Comparison of ENCODE assay signal across 9 mouse cellular contexts in the genomic region with DNA sequence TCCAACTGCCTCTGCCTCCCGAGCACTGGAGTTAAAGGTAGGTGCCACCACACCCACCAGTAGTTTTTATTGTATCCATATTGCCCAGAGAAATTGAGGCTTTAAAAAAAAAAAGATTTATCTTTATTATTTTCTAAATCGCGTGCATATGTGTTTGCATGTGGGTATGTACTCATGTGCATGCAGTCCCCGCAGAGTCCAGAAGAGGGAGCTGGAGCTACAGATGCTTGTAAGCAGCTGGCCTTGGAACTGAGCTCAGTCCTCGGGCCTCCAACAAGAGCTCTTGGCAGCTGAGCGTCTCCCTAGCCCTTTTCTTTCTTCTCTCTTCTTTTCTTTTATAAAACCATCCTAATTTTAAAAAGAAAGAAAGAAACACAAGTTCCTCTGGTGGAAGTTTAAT. TPM values are rescaled to one million over a fixed set of nuclear protein-coding genes. Genes with fewer than 3 reads are reported as not detected.
A peak's percentile ranks its signal among the peaks of the same experiment; 100 is the strongest.
DNase-seq lines count a peak whose midpoint lies in the region; ATAC-seq and TF ChIP-seq lines count a peak whose summit lies in the region.
"Had no signal": no experiment of that assay in that cellular context is flagged by ENCODE, and none has a peak within 500 bp of the region (broad histone marks: within the 10 kb centered on the region; RNA-seq: fewer than 3 reads in every experiment).

No protein-coding gene starts in this region.

- peak; percentile 13; the same call in 1 of the 2 replicates for TF ChIP-seq CTCF in cortical plate, adult 2 months (IDR thresholded peaks at IDR 0.05; ENCODE audit: extremely low read depth, insufficient read depth, low read length)

- 87% methylated on average over 6 of the region's 6 CpGs for WGBS in kidney, embryonic 14.5 days

- no peak overlapping the region for H3K4me2 ChIP-seq in kidney, embryonic 14.5 days (replicated peaks; ENCODE audit: low read depth, low read length)
- H3K4me2 ChIP-seq: embryonic facial prominence, embryonic 15.5 days; neural tube, embryonic 12.5 days had no signal

- H3K4me1 ChIP-seq in kidney, embryonic 14.5 days (ENCODE audit: control insufficient read depth, insufficient read depth, low read length) = no peaks in the 10 kb centered on the region
- H3K4me1 ChIP-seq in cortical plate, adult 2 months (ENCODE audit: control insufficient read depth, insufficient read depth, low read length) = 0 out of 2 replicates have a peak, but pooled peaks cover 2% of the 10 kb centered on the region
- H3K4me1 ChIP-seq: embryonic facial prominence, embryonic 15.5 days had no signal

- peaks cover 1% of the 10 kb centered on the region for H3K36me3 ChIP-seq in kidney, embryonic 14.5 days (ENCODE audit: control insufficient read depth, insufficient read depth, low read length)

- no peak overlapping the region for H3K9ac ChIP-seq in kidney, embryonic 14.5 days (ENCODE audit: low read depth, low read length)
- H3K9ac ChIP-seq: embryonic facial prominence, embryonic 15.5 days; neural tube, embryonic 12.5 days had no signal

- ATAC-seq in kidney, embryonic 14.5 days (ENCODE audit: low FRiP score, low TSS enrichment) = no peak

- no peak for TF ChIP-seq POLR2A in cortical plate, adult 2 months (IDR thresholded peaks at IDR 0.05; ENCODE audit: extremely low read depth, insufficient read depth, low read length)

- H3K27me3 ChIP-seq in kidney, embryonic 14.5 days (ENCODE audit: control insufficient read depth, insufficient read depth, low read length) = no peaks in the 10 kb centered on the region
- H3K27me3 ChIP-seq: embryonic facial prominence, embryonic 15.5 days; neural tube, embryonic 12.5 days had no signal

- H3K27ac ChIP-seq in kidney, embryonic 14.5 days (ENCODE audit: low read depth, low read length) = no peak overlapping the region
- no peak overlapping the region for H3K27ac ChIP-seq in cortical plate, adult 2 months (ENCODE audit: insufficient read depth, low read length)
- H3K27ac ChIP-seq: embryonic facial prominence, embryonic 15.5 days; neural tube, embryonic 12.5 days had no signal

- no peak overlapping the region for H3K4me3 ChIP-seq in kidney, embryonic 14.5 days (ENCODE audit: low read length)
- no peak overlapping the region for H3K4me3 ChIP-seq in cortical plate, adult 2 months (ENCODE audit: insufficient read depth, low read length)
- H3K4me3 ChIP-seq: embryonic facial prominence, embryonic 15.5 days; neural tube, embryonic 12.5 days had no signal

- peaks cover 3% of the 10 kb centered on the region; the same call in 1 of the 2 replicates for H3K9me3 ChIP-seq in kidney, embryonic 14.5 days (ENCODE audit: control insufficient read depth, low read length)
- H3K9me3 ChIP-seq: neural tube, embryonic 12.5 days had no signal

- DNase-seq in kidney, adult 18-20 months = peak; percentile 18
- peak; percentile 61 for DNase-seq in thymus, postnatal 4 days
- no peak for DNase-seq in thymus, postnatal 25 days
- DNase-seq in urinary bladder, postnatal 4 days (ENCODE audit: low spot score in 2 of 2) = no peak
- DNase-seq in T-cell, adult 2 months (ENCODE audit: low spot score) = no peak

RNA-seq across cellular contexts. Expression of gene Tubg1, which starts 12.0 kb away (rescaled TPM):
- polyA plus RNA-seq in kidney, embryonic 14.5 days (2014; fragmentation: Nextera tagmentation; extraction: Ambion mirVana) = 81.9 and 95.4 TPM in 2 replicates
- polyA plus RNA-seq in cortical plate, adult 2 months (2012; rRNA removed) = 15.2 and 15.3 TPM in 2 replicates

RNA-seq across cellular contexts. Expression of gene Retreg3, which starts 12.0 kb away (rescaled TPM):
- polyA plus RNA-seq in kidney, embryonic 14.5 days (2014; fragmentation: Nextera tagmentation; extraction: Ambion mirVana) = 10.5 and 14.0 TPM in 2 replicates
- polyA plus RNA-seq in cortical plate, adult 2 months (2012; rRNA removed) = 63.2 and 65.7 TPM in 2 replicates

RNA-seq across cellular contexts. Expression of gene Tubg2, which starts 24.0 kb away (rescaled TPM):
- 3.7 and 4.5 TPM in 2 replicates for polyA plus RNA-seq in kidney, embryonic 14.5 days (2014; fragmentation: Nextera tagmentation; extraction: Ambion mirVana)
- 57.9 and 61.0 TPM in 2 replicates for polyA plus RNA-seq in cortical plate, adult 2 months (2012; rRNA removed)

RNA-seq across cellular contexts. Expression of gene Psmc3ip, which starts 36.5 kb away (rescaled TPM):
- 52.0 and 61.8 TPM in 2 replicates for polyA plus RNA-seq in kidney, embryonic 14.5 days (2014; fragmentation: Nextera tagmentation; extraction: Ambion mirVana)
- 3.5 and 3.8 TPM in 2 replicates for polyA plus RNA-seq in cortical plate, adult 2 months (2012; rRNA removed)

RNA-seq across cellular contexts. Expression of gene Cntnap1, which starts 38.6 kb away (rescaled TPM):
- polyA plus RNA-seq in kidney, embryonic 14.5 days (2014; fragmentation: Nextera tagmentation; extraction: Ambion mirVana) = 1.7 and 2.1 TPM in 2 replicates
- polyA plus RNA-seq in cortical plate, adult 2 months (2012; rRNA removed) = 89.5 and 92.4 TPM in 2 replicates

Comparison
In these comparisons a context has a peak if more than half of its experiments do, and no peak if none do; other contexts are left out.
1. DNase-seq: peak in kidney, adult 18-20 months (single experiment) and thymus, postnatal 4 days (single experiment); none in thymus, postnatal 25 days (single experiment), urinary bladder, postnatal 4 days (0 of 2) and T-cell, adult 2 months (single experiment).
2. RNA of gene Tubg2, which starts 24.0 kb away (polyA plus RNA-seq): 57.9 to 61.0 TPM in cortical plate, adult 2 months; 3.7 to 4.5 TPM in kidney, embryonic 14.5 days; every median in the first group is over 10 times any median in the second.